Mouse (Mus musculus) adrenal gland, adult 8-10 months (tissue): ENCODE measurements at regions not wholly inside any gene's neighbourhood (a gene's known extent, or its start where the extent isn't known, plus 50 kb on each side); places are given as distances from the start of the nearest gene placed in this dataset.
A peak's percentile ranks its signal among the peaks of the same experiment; 100 is the strongest.

Experiments
- DNase-seq: peaks from one replicate; pipeline ENCODE4 v3.0.0; 2022

- DNase-seq = no peak
Observed at GRCm38 (mm10) chr11:34153749-34154525, 54.0 kb downstream of the Foxi1 start.

DNA sequence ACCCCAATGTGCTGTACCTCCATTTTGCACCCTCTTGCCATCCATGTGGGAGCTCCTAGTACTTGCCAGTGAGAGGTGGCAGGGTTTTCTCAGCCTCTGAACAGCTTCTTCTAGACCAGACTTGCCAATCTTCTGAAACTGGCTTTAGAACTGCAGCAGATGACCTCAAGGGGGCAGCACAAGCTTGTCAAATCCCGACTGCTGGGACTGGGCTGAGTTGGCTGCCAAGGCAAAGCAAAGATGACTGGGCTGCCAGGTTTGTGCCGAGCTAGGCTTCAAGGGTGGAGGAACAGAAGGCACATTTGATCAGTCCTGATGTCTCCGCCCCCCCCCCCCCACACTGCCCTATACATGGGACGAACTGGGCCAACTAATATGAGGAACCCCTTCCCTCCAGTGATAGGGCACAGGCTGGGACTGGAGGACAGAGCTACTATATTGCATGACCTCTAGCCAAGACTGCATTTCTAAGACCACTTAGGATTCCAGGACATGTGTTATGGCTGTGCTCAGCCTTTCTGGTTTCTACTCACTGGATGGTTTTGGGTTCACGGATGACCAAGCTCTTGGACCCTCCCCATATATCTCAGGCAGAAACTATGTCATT, 51.1 kb upstream of the 4930469K13Rik start:
- DNase-seq = peak; percentile 57
